Mouse (Mus musculus) lung, adult 18-20 months (tissue): ENCODE results near the gene Pcp4l1.
"Not testable (repeated sequence)": the region's sequence is repeated elsewhere in the genome, so short reads cannot be mapped to it uniquely, and the experiment has no call there.

Experiments
- DNase-seq, 2 experiments: peaks; one replicate each; pipeline ENCODE4 v3.0.0; 2022; ENCODE audit warnings: mixed read lengths in 2 of 2

Gene Pcp4l1

GRCm38 (mm10) chr1:171195887-171196397 lies at the start of gene Pcp4l1:
TSS of gene Pcp4l1 (minus strand) at chr1:171196268.
- peak; percentile 74 to 76 for DNase-seq

DNA sequence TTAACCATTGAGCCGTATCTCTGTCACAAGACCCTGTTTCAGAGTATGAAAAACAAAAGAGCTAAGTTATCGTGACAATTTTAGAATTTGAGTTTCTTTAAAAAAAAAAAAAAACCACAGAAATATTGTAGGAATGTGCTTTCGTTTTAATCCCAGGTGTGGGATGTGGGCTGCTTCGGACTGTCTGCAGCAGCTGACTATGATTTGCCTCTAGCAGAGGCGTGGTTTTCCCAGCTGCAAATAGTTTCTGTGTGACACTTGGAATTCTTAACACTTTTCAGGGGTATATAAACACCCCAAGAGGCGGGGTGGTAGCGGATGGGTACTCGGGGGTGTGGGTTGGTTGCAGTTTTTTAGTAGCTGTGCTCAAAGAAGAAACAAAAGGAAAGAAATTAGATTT lies 49.3 kb upstream of the Pcp4l1 start:
- no peak for DNase-seq

GRCm38 (mm10) chr1:171241952-171242351 lies 45.9 kb upstream of the Pcp4l1 start:
- DNase-seq: not testable (repeated sequence)

- DNase-seq: no peak
Observed at GRCm38 (mm10) chr1:171240911-171241310, 44.8 kb upstream of the Pcp4l1 start.

DNA sequence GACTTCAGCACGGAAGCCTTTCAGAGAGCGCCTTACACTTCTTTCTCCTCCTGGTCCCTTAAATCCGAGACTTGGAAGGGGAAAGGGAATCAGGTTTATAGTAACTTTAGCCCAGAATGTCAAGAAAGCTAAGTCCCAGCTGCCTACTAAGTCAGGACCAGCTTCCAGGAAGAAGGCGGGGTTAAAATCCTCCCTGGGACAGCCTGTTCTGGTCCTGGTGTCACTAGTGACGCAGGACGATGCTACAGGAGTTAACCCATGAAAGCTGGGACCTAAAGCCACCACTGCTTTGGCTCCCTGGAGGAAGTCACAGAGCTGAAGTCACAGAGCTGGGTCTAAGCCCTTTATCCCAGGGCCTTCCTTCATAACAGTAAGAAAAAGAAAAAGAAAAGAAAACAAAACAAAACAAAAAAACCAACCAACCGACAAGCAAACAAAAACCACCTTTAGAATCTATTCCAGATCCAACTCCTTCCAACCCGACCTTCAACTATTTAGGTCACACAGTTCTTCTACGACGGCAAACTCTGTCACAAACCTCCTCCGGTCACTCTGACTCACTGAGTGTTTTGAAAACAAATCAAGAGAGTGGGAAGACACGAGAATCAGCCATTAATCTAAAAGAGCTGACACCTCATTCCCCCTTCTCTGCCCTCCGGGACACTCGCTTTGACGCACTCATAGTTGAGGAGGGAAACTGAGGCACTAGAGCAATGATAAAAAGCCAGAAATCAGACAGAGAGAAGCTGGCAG lies 44.1 kb upstream of the Pcp4l1 start:
- peak; percentile 35 to 65 for DNase-seq

DNA sequence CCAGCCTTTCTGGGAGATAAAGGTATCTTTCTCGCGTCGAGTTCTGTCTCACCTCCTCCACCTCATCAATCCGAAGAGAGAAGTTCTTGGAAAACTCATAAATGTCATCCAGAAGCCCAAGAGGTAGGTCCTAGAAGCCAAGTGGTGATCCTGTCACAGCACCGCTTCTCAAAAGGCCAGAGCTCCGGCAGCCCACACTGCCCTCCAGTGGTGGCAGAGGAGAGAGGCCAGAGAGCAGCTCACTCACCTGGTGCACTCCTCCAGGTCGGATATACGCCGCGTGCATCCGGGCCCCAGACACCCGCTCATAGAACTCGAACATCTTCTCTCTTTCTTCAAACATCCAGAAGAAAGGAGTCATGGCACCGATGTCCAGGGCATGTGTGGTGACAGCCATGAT lies 42.4 kb upstream of the Pcp4l1 start:
- peak; percentile 68 to 73 for DNase-seq

GRCm38 (mm10) chr1:171237438-171237837 lies 41.4 kb upstream of the Pcp4l1 start:
- no peak for DNase-seq

- no peak for DNase-seq
Observed at GRCm38 (mm10) chr1:171235791-171236190, 39.7 kb upstream of the Pcp4l1 start.

- DNase-seq: no peak
Observed at GRCm38 (mm10) chr1:171234538-171234937, 38.5 kb upstream of the Pcp4l1 start.

GRCm38 (mm10) chr1:171234126-171234525 lies 38.1 kb upstream of the Pcp4l1 start, which contains the start of gene Fcer1g:
TSS of gene Fcer1g (minus strand) at chr1:171234365.
- peak in 1 of 2 experiments; percentile 70 for DNase-seq

- peak; percentile 55 to 76 for DNase-seq
Observed at GRCm38 (mm10) chr1:171232800-171233730, 37.0 kb upstream of the Pcp4l1 start.

- DNase-seq: no peak
Observed at GRCm38 (mm10) chr1:171232348-171232747, 36.3 kb upstream of the Pcp4l1 start.

- DNase-seq: no peak
Observed at GRCm38 (mm10) chr1:171231844-171232243, 35.8 kb upstream of the Pcp4l1 start.

DNA sequence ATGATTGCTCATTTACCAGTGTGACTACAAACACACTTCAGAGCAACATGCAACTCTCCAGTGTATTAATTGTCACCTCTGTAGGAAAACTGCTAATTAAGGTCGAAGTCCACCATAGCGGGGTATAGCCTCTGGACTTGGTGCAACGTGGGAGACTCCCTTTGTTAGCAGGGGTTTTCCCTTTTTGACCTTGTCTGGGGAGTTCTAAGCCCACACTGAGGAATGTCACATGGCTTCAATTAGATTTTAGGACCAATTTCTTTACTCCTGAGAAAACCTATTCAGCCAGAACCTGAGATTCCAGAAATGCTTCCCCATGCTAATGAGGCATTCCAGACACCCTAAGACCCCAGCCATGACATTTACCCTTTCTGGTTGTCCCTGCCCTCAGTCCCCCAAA lies 34.1 kb upstream of the Pcp4l1 start:
- no peak for DNase-seq

DNA sequence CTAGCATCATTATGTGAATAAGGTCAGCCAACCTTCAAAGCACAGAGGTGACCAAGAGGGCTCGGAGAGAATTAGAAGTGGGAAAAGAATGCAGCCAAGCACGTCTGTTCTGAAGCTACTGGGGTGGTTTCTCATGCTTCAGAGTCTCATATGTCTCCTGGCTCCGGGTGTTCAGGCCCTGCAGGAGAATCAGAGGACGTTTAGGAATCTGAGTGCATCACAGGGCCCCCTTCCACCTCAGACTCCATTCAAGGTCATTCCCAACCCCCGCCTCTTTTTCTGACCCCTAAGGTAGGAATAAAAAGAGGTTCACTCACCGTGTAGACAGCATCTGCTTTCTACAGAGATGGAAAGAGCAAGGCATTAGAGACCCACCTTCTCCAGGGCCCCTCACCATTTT lies 33.7 kb upstream of the Pcp4l1 start:
- no peak for DNase-seq

GRCm38 (mm10) chr1:171227879-171228278 lies 31.8 kb upstream of the Pcp4l1 start:
- no peak for DNase-seq

DNA sequence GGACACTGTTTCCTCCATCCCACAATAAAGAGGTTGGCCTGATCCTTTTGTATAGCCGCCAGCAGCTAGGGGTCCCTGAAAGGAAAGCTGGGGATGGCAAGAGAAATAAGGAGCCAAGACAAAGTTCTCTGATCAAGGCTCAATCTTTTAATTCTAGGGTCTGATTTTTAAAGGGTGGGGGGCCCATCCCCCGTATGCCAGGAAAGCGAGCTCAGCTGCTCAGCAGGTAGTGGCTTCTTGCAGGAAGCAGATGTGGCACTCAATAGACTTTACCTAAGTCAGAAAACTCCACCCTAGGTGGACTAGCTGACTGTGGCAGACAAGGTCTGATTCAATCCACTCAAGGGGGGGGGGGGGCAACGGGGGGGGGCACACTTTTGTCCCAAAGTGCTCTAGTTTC lies 30.7 kb upstream of the Pcp4l1 start:
- no peak for DNase-seq

DNA sequence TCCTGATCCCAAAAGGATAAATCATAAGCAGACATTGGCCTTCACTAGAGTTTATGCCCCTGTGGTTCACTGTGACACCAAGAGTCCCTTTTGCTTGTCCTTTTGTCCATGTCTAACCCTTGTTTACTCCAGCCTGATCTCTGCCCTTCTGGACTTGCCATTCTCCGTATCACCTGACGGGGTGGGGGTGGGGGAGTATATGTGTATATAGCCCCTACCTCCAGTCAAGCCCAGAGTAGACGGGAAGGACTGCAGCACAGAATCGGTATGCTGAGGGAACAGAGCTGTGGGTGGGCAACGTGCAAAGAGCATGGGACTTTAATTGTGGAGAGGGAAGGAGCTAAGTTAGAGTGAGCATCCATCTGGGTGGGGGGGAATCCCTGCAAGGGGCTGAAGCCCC lies 28.8 kb upstream of the Pcp4l1 start, which contains the start of gene Apoa2:
Gene Apoa2, plus strand, starts transcription at position 198 of the 400 bp plus-strand sequence.
- no peak for DNase-seq

DNA sequence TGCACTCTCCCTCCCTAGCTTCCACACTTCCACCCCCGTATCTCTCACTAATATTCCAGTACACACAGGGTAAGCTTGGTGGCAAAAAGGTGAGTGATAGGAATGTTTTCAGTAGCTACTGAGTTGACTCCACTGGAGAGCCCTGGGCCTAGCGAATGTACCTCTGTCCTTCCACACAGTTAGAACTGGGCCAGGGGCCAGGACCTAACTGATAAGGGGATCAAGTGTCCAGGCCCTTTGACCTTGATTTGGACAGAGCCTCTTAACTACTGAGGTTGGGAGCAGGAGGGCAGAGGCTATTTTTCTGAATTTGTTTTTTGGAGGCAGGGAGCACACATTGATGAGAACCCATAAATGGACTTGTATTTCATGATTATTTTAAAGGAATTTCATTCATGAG lies 27.7 kb upstream of the Pcp4l1 start:
- peak; percentile 69 to 72 for DNase-seq

- no peak for DNase-seq
Observed at GRCm38 (mm10) chr1:171223168-171223567, 27.1 kb upstream of the Pcp4l1 start.

DNA sequence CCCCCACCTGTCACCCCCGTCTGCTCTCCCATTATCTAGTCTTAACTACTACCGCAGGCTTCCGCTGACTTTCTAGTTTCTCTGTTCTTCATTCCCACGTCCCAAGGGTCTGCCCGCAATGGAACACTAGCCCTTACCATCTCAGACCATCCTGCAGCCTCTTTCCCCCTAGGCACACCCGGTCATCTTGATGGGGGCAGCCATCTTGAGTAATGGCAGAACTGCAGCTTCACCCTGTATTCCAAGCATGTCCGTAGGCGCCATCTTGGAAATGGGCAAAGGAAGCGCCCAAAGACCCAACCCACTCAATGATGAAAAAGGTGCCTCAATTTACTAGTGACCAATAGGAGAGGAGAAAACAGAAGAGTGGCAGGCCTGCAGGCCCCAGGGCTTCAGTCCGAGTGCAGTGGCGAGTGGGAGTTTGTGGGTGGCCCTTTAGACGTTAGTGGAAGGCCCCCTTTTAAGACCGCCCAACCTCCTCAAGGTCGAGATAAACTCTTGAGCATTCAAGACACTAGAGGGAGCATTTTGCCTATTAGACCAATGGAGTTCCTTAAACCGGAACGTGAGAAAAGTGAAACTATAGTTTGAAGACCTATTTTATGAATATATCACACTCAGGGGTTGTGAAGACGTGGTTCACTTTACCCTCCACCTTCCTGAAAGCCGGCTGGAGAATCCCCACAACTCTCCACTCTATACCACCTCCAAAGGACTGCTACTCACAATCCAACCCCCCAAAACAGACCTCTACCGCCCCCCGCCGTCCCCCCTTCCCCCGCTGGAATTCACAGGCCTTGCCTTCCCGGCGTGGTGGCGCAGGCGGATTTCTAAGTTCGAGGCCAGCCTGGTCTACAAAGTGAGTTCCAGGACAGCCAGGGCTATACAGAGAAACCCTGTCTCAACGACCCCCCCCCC lies 26.4 kb upstream of the Pcp4l1 start, which contains the start of gene Tomm40l:
Gene Tomm40l, minus strand, starts transcription at position 277 of the 918 bp plus-strand sequence.
- peak; percentile 98 for DNase-seq
